Mouse (Mus musculus) hindbrain, embryonic 14.5 days (tissue): Measurements from ENCODE around the gene 1300017J02Rik. TPM values are rescaled to one million over a fixed set of nuclear protein-coding genes. Genes with fewer than 3 reads are reported as not detected.

Source experiments
- ATAC-seq: fragments of 200-750 bp; cut with Nextera tagmentation; 2 replicates; pipeline ENCODE4 v1.8.0; 2017; ENCODE audit warnings: moderate number of reproducible peaks, mild to moderate bottlenecking, moderate TSS enrichment, moderate library complexity; ENCODE audit not compliant: low FRiP score
- DNase-seq: peaks from one replicate; pipeline ENCODE4 v3.0.0-alpha.2; 2015; ENCODE audit warnings: low spot score
- H3K27ac ChIP-seq: fragments of 300-500 bp; sonication (generic); 2 replicates; pipeline ENCODE4 v1.5.1; 2014; ENCODE audit warnings: mild to moderate bottlenecking, moderate library complexity
- H3K27me3 ChIP-seq: fragments of 300-500 bp; sonication (generic); 2 replicates; pipeline ENCODE4 v1.6.1; 2014; ENCODE audit warnings: mild to moderate bottlenecking, low read length, mixed read lengths; ENCODE audit not compliant: control insufficient read depth, insufficient read depth
- H3K36me3 ChIP-seq: fragments of 300-500 bp; sonication (generic); replicated peaks from 2 replicates; pipeline ENCODE4 v1.6.1; 2014; ENCODE audit not compliant: control insufficient read depth, insufficient read depth
- H3K4me1 ChIP-seq: fragments of 300-500 bp; sonication (generic); replicated peaks from 2 replicates; pipeline ENCODE4 v1.6.1; 2014; ENCODE audit warnings: antibody characterized with exemption, low read length, mixed read lengths; ENCODE audit not compliant: control insufficient read depth, insufficient read depth
- H3K4me2 ChIP-seq: fragments of 300-500 bp; sonication (generic); replicated peaks from 2 replicates; pipeline ENCODE4 v1.6.1; 2014; ENCODE audit warnings: mild to moderate bottlenecking, moderate library complexity
- H3K4me3 ChIP-seq: fragments of 300-500 bp; sonication (generic); replicated peaks from 2 replicates; pipeline ENCODE4 v1.5.1; 2014; ENCODE audit warnings: mild to moderate bottlenecking, low read length
- H3K9ac ChIP-seq: fragments of 300-500 bp; sonication (generic); 2 replicates; pipeline ENCODE4 v1.6.1; 2014
- H3K9me3 ChIP-seq: fragments of 300-500 bp; sonication (generic); 2 replicates; pipeline ENCODE4 v1.6.1; 2016; ENCODE audit warnings: low read length; ENCODE audit not compliant: control insufficient read depth
- WGBS: fragments of 180-500 bp; shearing (Covaris S2); extraction: QIAGEN DNeasy Blood & Tissue Kit; methylation state at CpG from one replicate; pipeline ENCODE4 v1.1.7; 2014; 5-methylcytosine and 5-hydroxymethylcytosine counted together
- polyA plus RNA-seq: library from polyadenylated mRNA; unstranded; fragments of >200 nt; fragmentation: Nextera tagmentation; extraction: Ambion mirVana; gene quantifications from 2 replicates; pipeline ENCODE4 v1.2.1, GENCODE M21; 2014

The 1300017J02Rik gene
- polyA plus RNA-seq, 1 experiment from 2014 or later = 0.50 TPM

- Histone ChIP-seq H3K9me3 (no peaks in the 10 kb centered on the region), H3K4me1 (0 out of 2 replicates have a peak, but pooled peaks cover 7% of the 10 kb centered on the region), H3K36me3 (no peaks in the 10 kb centered on the region), H3K4me2 (no peak overlapping the region), H3K9ac (no peak overlapping the region), H3K4me3 (no peak overlapping the region), H3K27ac (no peak overlapping the region), H3K27me3 (no peaks in the 10 kb centered on the region)
- DNase-seq (no peak), ATAC-seq (no peak)
- 81% methylated on average over 13 of the region's 13 CpGs for WGBS
These were observed 76.4 kb downstream of the 1300017J02Rik start for GRCm38 (mm10) chr9:103228370-103229003.

DNA sequence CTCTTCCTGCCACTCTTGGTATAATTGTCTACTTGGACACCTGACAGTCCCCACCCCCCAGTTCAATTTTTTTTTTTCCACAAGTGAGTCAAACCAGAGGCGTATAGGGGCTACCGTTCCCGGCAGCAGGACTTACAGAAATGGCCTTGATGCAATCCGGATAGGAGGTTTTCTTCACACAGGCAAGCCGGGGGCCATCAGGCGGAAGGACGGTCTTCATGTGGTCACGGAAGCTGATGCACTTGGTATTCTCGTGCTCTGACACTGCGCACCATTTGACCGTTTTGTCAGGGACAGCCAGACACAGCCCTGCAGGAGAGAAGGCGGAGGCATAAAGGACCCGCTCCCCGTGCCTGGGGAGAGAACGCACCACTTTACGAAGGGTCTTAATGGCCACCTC lies 77.1 kb downstream of the 1300017J02Rik start:
- Histone ChIP-seq H3K9ac (no peak overlapping the region), H3K27ac (no peak overlapping the region), H3K4me3 (no peak overlapping the region), H3K4me1 (0 out of 2 replicates have a peak, but pooled peaks cover 7% of the 10 kb centered on the region), H3K9me3 (no peaks in the 10 kb centered on the region), H3K36me3 (no peaks in the 10 kb centered on the region), H3K27me3 (no peaks in the 10 kb centered on the region), H3K4me2 (no peak overlapping the region)
- ATAC-seq (no peak), DNase-seq (no peak)
- WGBS = 93% methylated on average over 16 of the region's 16 CpGs

GRCm38 (mm10) chr9:103226806-103227205 lies 78.1 kb downstream of the 1300017J02Rik start:
- 0 out of 2 replicates have a peak, but pooled peaks cover 7% of the 10 kb centered on the region for H3K4me1 ChIP-seq
- no peak overlapping the region for H3K4me2 ChIP-seq
- ATAC-seq (no peak), DNase-seq (no peak)
- H3K27me3 ChIP-seq = no peaks in the 10 kb centered on the region
- no peak overlapping the region for H3K9ac ChIP-seq
- H3K4me3 ChIP-seq = no peak overlapping the region
- H3K27ac ChIP-seq = no peak overlapping the region
- H3K36me3 ChIP-seq = no peaks in the 10 kb centered on the region
- no peaks in the 10 kb centered on the region for H3K9me3 ChIP-seq
- WGBS = 96% methylated on average over 15 of the region's 15 CpGs

- 0 out of 2 replicates have a peak, but pooled peaks cover 7% of the 10 kb centered on the region for H3K4me1 ChIP-seq
- H3K9ac ChIP-seq = no peak overlapping the region
- H3K36me3 ChIP-seq = no peaks in the 10 kb centered on the region
- 65% methylated on average over 3 of the region's 3 CpGs for WGBS
- no peaks in the 10 kb centered on the region for H3K27me3 ChIP-seq
- H3K4me2 ChIP-seq = no peak overlapping the region
- no peak for DNase-seq
- H3K9me3 ChIP-seq = no peaks in the 10 kb centered on the region
- H3K27ac ChIP-seq = no peak overlapping the region
- no peak for ATAC-seq
- H3K4me3 ChIP-seq = no peak overlapping the region
These were observed 79.4 kb downstream of the 1300017J02Rik start for GRCm38 (mm10) chr9:103225464-103225863.

DNA sequence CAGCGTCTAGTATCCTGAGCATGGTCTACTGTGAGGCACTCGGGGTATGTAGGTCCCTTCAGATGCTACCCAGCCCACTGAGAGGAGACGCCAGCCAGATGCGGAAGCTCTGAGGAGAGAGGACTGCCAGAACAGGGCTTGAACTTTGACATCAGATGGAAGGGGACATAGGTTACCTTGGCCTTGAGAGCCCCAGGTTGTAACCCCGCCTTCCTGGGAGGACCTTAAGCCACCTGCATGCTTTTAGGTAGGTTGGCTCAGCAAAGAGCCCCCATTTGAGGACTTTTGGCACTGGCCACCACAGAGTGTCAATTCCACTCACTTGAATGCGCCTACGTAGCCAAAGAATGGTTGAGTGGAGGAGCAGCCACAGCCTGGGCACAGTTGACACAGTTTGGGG lies 80.2 kb downstream of the 1300017J02Rik start:
- Histone ChIP-seq H3K36me3 (no peaks in the 10 kb centered on the region), H3K9me3 (no peaks in the 10 kb centered on the region), H3K4me2 (no peak overlapping the region), H3K4me1 (no peaks in the 10 kb centered on the region), H3K9ac (no peak overlapping the region), H3K27me3 (no peaks in the 10 kb centered on the region), H3K27ac (no peak overlapping the region), H3K4me3 (no peak overlapping the region)
- WGBS = 93% methylated on average over 7 of the region's 7 CpGs
- ATAC-seq (no peak), DNase-seq (no peak)

GRCm38 (mm10) chr9:103214281-103214680 lies 90.6 kb downstream of the 1300017J02Rik start:
- Histone ChIP-seq H3K27ac (no peak overlapping the region), H3K27me3 (no peaks in the 10 kb centered on the region), H3K9ac (no peak overlapping the region), H3K4me3 (no peak overlapping the region), H3K36me3 (no peaks in the 10 kb centered on the region), H3K4me1 (no peaks in the 10 kb centered on the region), H3K9me3 (no peaks in the 10 kb centered on the region), H3K4me2 (no peak overlapping the region)
- 88% methylated on average over 6 of the region's 6 CpGs for WGBS
- DNase-seq = no peak
- ATAC-seq = no peak

DNA sequence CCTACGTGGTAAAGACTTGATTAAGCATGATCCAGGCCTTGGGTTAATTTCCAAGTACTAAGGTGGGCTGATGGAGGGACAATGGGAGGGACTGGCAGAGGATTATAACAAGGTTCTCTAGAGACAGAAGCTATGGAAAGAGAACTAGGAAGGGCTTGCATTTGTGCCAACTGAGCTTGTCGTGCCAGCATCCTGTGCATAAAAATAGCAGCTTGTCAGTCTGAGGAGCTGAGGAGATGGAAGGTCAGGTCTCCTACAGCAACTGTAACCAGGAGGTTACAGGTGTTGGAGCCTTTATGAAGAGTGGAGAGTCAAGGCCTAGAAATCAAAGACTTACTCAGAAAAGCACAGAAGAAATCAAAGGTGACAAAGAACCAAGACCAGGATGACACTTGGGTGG lies 91.3 kb downstream of the 1300017J02Rik start:
- DNase-seq (no peak), ATAC-seq (no peak)
- H3K9me3 ChIP-seq = no peaks in the 10 kb centered on the region
- H3K27ac ChIP-seq = no peak overlapping the region
- H3K4me3 ChIP-seq = no peak overlapping the region
- H3K36me3 ChIP-seq = no peaks in the 10 kb centered on the region
- no peak overlapping the region for H3K4me2 ChIP-seq
- no peak overlapping the region for H3K9ac ChIP-seq
- WGBS = 58% methylated on average over 2 of the region's 2 CpGs
- H3K27me3 ChIP-seq = no peaks in the 10 kb centered on the region
- H3K4me1 ChIP-seq = no peaks in the 10 kb centered on the region

DNA sequence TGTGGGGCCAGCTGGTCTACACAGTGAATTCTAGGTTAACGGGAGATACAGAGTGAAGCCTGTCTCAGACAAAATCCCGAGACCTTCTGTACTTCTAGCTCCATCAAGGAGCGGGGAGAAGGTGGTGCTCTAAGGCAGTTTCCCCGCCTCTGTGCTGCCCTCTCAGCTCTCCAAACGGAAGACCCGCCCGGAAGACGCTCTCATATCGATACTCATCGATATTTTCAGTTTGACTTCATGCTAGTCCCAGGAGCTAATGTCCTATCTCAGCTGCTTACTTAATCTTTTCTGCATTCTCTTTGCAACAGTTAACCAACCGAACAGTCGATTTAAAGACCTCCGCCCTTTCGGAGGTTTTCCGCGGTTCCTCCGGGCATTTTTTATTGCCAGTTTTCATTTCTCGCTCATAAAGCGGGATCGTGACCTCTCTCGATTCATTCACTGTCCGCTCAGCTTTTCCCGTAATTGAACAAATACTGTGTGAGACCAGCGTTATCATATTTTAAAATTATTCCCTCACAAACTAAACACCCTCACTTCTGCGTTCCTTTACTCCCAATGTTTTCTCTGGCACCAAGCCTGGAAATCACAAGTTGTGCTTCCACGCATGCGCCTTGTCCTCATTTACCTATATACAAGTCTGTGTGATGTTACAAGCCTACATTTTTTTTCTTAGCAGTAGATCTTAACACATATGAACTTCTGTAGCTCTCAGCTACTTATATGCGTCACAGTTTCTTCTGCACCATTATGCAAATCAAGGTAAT lies 92.0 kb downstream of the 1300017J02Rik start:
- DNase-seq (no peak), ATAC-seq (no peak)
- Histone ChIP-seq H3K4me2 (0 out of 2 replicates have a peak overlapping the region, but pooled peaks have one; percentile 4), H3K4me3 (no peak overlapping the region), H3K9ac (no peak overlapping the region), H3K4me1 (no peaks in the 10 kb centered on the region), H3K27me3 (no peaks in the 10 kb centered on the region), H3K9me3 (no peaks in the 10 kb centered on the region), H3K27ac (no peak overlapping the region), H3K36me3 (no peaks in the 10 kb centered on the region)
- 77% methylated on average over 28 of the region's 28 CpGs for WGBS

DNA sequence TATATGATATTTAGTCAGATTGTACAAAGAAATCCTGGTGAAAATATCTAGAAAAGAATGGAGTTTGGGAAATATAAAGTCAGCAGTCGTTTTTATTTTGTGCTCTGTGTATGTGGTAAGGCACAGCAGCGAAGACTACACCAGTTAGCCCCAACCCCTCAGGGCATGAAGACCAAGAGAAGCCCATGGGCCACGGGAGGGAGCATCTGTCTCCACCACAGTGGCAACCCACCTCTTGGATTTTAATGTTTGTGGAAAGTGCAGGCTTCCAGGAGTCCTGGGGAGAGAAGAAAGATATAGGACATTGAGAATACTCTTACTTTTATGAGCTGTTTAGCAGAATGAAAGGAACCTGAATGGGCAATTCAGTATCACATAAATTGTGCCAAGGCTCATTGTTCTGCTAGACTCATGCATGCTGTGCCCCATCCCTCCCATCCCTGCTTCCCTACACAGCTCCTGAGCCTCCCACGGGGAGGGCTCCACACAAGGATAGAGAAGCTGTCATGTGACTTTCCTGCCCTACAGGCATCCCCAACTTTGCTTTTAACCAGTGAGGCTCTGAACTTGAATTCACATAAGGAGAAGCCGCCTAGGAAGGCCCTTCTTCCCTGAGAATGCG lies 96.0 kb downstream of the 1300017J02Rik start:
- peak; percentile 70; the same call in 1 of the 2 replicates for ATAC-seq
- H3K36me3 ChIP-seq = no peaks in the 10 kb centered on the region
- no peak overlapping the region for H3K4me2 ChIP-seq
- 44% methylated on average over 6 of the region's 6 CpGs for WGBS
- no peaks in the 10 kb centered on the region for H3K27me3 ChIP-seq
- no peak overlapping the region for H3K27ac ChIP-seq
- H3K4me1 ChIP-seq = no peaks in the 10 kb centered on the region
- no peak overlapping the region for H3K4me3 ChIP-seq
- no peaks in the 10 kb centered on the region for H3K9me3 ChIP-seq
- no peak overlapping the region for H3K9ac ChIP-seq
- DNase-seq = no peak
